Mouse (Mus musculus) embryonic facial prominence, embryonic 11.5 days (tissue): ENCODE measurements at regions not wholly inside any gene's neighbourhood (a gene's known extent, or its start where the extent isn't known, plus 50 kb on each side); places are given as distances from the start of the nearest gene placed in this dataset.
A peak's percentile ranks its signal among the peaks of the same experiment; 100 is the strongest.
"Not testable (repeated sequence)": the region's sequence is repeated elsewhere in the genome, so short reads cannot be mapped to it uniquely, and the experiment has no call there.

Experiments used
- ATAC-seq: fragments of 200-750 bp; cut with Nextera tagmentation; replicated peaks from 2 replicates; pipeline ENCODE4 v1.8.0; 2017; ENCODE audit warnings: low read depth; ENCODE audit not compliant: insufficient number of reproducible peaks, low FRiP score, low TSS enrichment
- DNase-seq: peaks from one replicate; pipeline ENCODE4 v3.0.0-alpha.2; 2015; ENCODE audit warnings: low spot score
- H3K27ac ChIP-seq: fragments of 300-500 bp; sonication (generic); replicated peaks from 2 replicates; pipeline ENCODE4 v1.5.1; 2014; ENCODE audit warnings: mild to moderate bottlenecking, low read depth, low read length, control low read depth
- H3K27me3 ChIP-seq: fragments of 300-500 bp; sonication (generic); 2 replicates; pipeline ENCODE4 v1.6.1; 2014; ENCODE audit warnings: mild to moderate bottlenecking, low read length, moderate library complexity, mixed read lengths; ENCODE audit not compliant: control insufficient read depth, insufficient read depth
- H3K36me3 ChIP-seq: fragments of 300-500 bp; sonication (generic); replicated peaks from 2 replicates; pipeline ENCODE4 v1.6.1; 2014; ENCODE audit warnings: low read depth, mild to moderate bottlenecking, low read length, moderate library complexity, mixed read lengths; ENCODE audit not compliant: control insufficient read depth, insufficient read depth
- H3K4me1 ChIP-seq: fragments of 300-500 bp; sonication (generic); 2 replicates; pipeline ENCODE4 v1.6.1; 2014; ENCODE audit warnings: low read length, mixed read lengths; ENCODE audit not compliant: control insufficient read depth, insufficient read depth
- H3K4me2 ChIP-seq: fragments of 300-500 bp; sonication (generic); 2 replicates; pipeline ENCODE4 v1.6.1; 2014; ENCODE audit warnings: low read depth, mild to moderate bottlenecking, control low read depth, low read length, moderate library complexity
- H3K4me3 ChIP-seq: fragments of 300-500 bp; sonication (generic); 2 replicates; pipeline ENCODE4 v1.5.1; 2014; ENCODE audit warnings: low read depth, low read length, control low read depth
- H3K9ac ChIP-seq: fragments of 300-500 bp; sonication (generic); replicated peaks from 2 replicates; pipeline ENCODE4 v1.6.1; 2014; ENCODE audit warnings: mild to moderate bottlenecking, control low read depth, low read length
- H3K9me3 ChIP-seq: fragments of 300-500 bp; sonication (generic); replicated peaks from 2 replicates; pipeline ENCODE4 v1.6.1; 2016; ENCODE audit warnings: mild to moderate bottlenecking, low read length, inconsistent platforms, mixed read lengths; ENCODE audit not compliant: control insufficient read depth
- WGBS: fragments of 180-500 bp; shearing (Covaris S2); extraction: QIAGEN DNeasy Blood & Tissue Kit; methylation state at CpG from one replicate; pipeline ENCODE4 v1.1.7; 2014; 5-methylcytosine and 5-hydroxymethylcytosine counted together

DNA sequence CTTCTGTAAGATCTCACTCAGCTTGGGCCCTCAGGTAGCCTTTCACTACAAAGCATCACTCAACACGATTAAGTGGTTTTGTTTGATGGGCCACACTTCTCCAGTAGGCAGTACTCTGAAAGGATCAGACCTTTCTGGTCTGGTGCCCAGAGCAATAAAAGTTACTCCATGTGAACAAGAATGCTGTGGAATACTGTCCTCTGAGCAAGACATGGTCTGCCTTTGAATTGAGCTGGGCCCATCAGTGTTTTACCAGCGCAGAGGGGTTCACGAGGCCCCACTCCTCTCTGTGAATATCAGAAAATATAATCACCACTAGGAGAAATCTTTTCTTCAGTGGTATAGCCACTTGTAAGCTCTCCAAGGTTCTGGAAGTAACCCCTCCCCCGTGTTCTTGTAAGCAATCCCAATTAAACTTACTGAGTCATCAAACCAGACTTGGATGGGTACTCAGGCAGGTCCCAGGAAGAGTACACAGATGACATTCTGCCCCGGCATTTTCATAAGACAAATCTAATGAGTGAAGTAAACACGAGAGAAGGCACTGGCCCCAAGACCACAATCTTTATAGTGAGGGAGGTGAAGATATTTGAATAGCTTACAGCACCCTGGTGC lies 292.0 kb downstream of the Gadd45g start:
- no peak overlapping the region for H3K9ac ChIP-seq
- DNase-seq (no peak), ATAC-seq (no peak)
- no peaks in the 10 kb centered on the region for H3K4me1 ChIP-seq
- H3K36me3 ChIP-seq = no peaks in the 10 kb centered on the region
- no peak overlapping the region for H3K4me2 ChIP-seq
- WGBS = 73% methylated on average over 6 of the region's 6 CpGs
- no peak overlapping the region for H3K4me3 ChIP-seq
- no peaks in the 10 kb centered on the region for H3K9me3 ChIP-seq
- no peaks in the 10 kb centered on the region for H3K27me3 ChIP-seq
- H3K27ac ChIP-seq = no peak overlapping the region

DNA sequence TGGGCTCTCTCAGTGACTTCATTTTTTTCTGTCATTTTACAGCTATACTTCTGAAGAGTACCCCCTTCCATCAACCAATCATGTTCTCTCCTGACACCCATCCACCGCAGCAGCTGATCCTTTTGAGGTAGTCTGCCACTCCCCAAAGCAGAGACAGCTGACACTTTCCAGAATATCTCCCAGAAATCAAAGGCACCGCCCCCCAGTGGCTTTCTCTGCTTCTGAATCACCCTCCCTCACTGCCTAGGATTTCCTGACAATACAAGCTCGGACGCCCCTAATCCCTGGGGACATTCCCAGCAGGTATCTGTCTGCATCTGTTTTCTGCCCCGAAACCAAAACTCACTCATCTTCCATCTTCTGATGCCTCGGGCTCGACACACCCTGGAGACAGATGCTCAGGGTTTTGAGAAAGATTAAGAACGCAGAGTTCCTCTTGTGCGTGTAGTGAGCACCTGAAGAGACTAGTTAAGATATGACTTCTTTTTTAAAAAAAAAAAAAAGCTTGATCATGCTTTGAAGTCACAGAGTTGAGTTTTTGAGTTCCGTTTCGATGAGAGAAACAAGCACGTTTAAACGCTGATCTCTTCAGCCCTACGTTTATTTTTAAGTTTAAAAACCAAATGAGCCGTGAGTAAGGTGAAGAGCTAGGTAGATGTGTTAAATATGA lies 292.8 kb downstream of the Gadd45g start:
- H3K9me3 ChIP-seq = no peaks in the 10 kb centered on the region
- ATAC-seq = no peak

DNA sequence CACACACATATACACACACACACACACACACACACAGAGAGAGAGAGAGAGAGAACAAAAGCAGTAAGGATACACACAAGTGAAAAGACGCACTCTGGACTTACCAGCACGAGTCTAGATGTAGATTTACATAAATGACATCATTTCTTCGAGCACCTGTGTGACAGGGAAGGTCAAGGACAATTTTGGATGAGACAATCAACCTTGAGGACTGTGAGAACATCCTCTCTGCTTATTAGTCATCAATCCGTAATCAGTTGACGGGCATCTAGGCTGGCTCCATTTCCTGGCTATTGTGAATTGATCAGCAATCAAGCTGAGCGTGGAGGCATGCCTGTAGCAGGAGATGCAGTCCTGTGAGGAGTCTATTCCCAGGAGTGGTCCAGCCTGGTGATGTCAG lies 293.7 kb downstream of the Gadd45g start:
- WGBS = 78% methylated on average over 6 of the region's 6 CpGs
- no peak for ATAC-seq

More for the DNA sequence above, 292.8 kb downstream of the Gadd45g start:
- Histone ChIP-seq H3K4me1 (no peaks in the 10 kb centered on the region), H3K36me3 (no peaks in the 10 kb centered on the region), H3K9ac (no peak overlapping the region), H3K4me2 (no peak overlapping the region), H3K27me3 (no peaks in the 10 kb centered on the region), H3K27ac (no peak overlapping the region), H3K4me3 (no peak overlapping the region)
- DNase-seq = peak; percentile 31
- 38% methylated on average over 15 of the region's 15 CpGs for WGBS

DNA sequence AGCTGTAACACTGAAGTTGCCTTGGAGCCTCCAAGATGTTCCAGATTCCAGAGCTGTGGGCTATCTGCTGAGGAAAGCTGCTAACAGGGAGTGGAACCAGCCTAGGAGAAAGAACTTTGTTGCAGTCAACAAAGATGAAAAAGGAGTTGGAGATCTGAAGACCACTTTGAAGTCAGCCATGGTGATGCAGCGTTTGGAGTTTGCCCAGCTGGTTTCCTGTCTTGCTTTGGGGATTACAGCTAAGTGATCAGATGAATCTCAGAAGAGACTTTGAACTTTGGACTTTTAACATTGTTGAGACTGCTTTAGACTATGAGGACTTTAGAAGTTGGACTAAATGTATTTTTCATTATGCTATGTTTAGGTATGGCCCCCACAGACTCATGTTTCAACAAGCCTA lies 297.6 kb downstream of the Gadd45g start:
- ATAC-seq, H3K9me3 ChIP-seq, H3K4me3 ChIP-seq, H3K36me3 ChIP-seq, DNase-seq, H3K9ac ChIP-seq, H3K27me3 ChIP-seq, H3K4me2 ChIP-seq, H3K4me1 ChIP-seq, H3K27ac ChIP-seq: not testable (repeated sequence)
- WGBS = 68% methylated on average over 1 of the region's 1 CpGs

More for the DNA sequence above, 293.7 kb downstream of the Gadd45g start:
- H3K27ac ChIP-seq = no peak overlapping the region
- H3K4me3 ChIP-seq = no peak overlapping the region
- no peaks in the 10 kb centered on the region for H3K27me3 ChIP-seq
- H3K9me3 ChIP-seq = no peaks in the 10 kb centered on the region
- DNase-seq = no peak
- H3K36me3 ChIP-seq = no peaks in the 10 kb centered on the region
- no peak overlapping the region for H3K4me2 ChIP-seq
- no peak overlapping the region for H3K9ac ChIP-seq
- H3K4me1 ChIP-seq = no peaks in the 10 kb centered on the region

DNA sequence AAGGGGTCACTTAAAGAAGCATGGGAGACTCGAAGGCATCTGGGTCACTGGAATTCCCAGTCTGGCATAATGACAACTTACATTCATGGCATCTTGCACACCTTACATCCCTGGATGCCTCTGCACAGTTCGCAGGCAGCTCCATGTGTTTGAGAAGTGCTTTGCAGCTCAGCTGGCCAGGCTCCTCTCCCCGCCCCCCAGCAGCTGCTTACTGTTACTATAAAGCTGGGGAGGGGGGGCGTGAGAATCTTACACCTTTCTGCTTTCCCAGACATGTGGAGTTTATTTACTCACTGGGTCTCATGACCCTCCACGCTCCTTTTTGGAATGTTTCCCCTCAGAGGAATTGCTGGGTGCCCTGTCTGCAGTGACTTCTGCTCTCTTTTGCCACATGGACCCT lies 299.4 kb downstream of the Gadd45g start:
- 77% methylated on average over 5 of the region's 5 CpGs for WGBS
- H3K4me2 ChIP-seq = no peak overlapping the region
- H3K4me1 ChIP-seq = no peaks in the 10 kb centered on the region
- H3K27ac ChIP-seq = no peak overlapping the region
- no peaks in the 10 kb centered on the region for H3K36me3 ChIP-seq
- ATAC-seq (no peak), DNase-seq (no peak)
- H3K9me3 ChIP-seq = no peaks in the 10 kb centered on the region
- H3K27me3 ChIP-seq = no peaks in the 10 kb centered on the region
- no peak overlapping the region for H3K9ac ChIP-seq
- no peak overlapping the region for H3K4me3 ChIP-seq

DNA sequence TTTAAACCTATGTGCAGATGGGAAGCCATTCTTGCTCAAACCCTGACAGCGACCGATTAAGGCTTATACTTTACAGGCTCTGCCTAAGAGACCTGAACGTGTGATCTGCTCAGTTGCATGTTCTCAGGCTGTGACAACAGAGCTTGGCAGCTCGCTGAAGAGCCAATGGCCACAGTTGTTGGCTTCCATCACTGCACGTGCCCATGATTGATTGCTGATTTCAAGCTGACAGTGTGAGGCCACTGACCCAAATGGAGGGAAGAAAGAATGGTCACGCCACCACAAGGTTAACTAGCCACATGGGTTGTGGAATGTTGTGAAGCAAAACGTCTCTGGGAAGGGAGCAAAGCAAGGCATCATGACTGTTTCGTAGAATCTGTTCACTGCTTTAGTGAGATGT lies 303.8 kb downstream of the Gadd45g start:
- Histone ChIP-seq H3K27ac (no peak overlapping the region), H3K27me3 (no peaks in the 10 kb centered on the region), H3K9ac (no peak overlapping the region), H3K4me2 (no peak overlapping the region), H3K4me3 (no peak overlapping the region), H3K4me1 (no peaks in the 10 kb centered on the region), H3K36me3 (no peaks in the 10 kb centered on the region), H3K9me3 (no peaks in the 10 kb centered on the region)
- 85% methylated on average over 8 of the region's 8 CpGs for WGBS
- ATAC-seq (no peak), DNase-seq (no peak)

DNA sequence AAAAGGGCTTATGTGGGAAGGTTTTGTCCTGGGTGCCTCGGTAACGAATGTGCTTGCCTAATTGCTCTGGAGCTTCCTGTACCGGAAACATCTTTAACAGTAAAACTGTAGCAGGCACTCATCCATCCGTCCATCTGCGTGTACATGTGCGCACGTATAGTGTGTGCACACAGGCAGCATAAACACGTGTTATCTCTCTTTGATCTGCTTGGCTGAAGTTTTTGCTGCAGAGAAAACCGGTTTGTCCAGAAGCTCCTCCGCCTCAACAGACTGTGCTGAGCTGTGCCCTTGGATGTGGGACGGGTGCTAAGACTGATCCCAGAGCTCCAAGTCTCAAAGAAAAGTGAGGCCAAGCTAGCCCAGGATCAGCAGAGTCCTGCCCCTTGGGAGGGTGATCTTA lies 305.3 kb downstream of the Gadd45g start:
- WGBS = 71% methylated on average over 11 of the region's 11 CpGs
- ATAC-seq (peak; percentile 34; the same call in 1 of the 2 replicates), DNase-seq (peak; percentile 38)
- Histone ChIP-seq H3K4me3 (no peak overlapping the region), H3K27ac (no peak overlapping the region), H3K36me3 (no peaks in the 10 kb centered on the region), H3K4me2 (no peak overlapping the region), H3K9me3 (no peaks in the 10 kb centered on the region), H3K9ac (no peak overlapping the region), H3K4me1 (no peaks in the 10 kb centered on the region), H3K27me3 (no peaks in the 10 kb centered on the region)

DNA sequence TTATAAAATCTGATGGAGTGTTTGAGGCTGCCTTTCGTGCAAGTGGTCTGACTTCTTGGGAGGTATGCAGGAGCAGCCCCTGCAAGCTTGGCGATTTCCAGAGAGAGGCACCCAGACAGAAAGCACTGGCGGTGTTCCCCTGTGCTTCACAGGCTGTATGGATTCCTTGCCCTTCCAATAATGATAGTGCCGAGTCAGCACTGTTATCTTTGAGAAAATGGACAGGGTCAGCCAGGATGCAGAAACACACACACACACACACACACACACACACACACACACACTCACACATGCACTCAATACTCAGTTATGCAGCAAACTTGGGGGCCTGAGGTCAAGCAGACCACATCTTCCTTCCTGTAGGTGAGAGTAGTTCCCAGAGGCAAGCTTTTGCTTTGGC lies 305.7 kb downstream of the Gadd45g start:
- Histone ChIP-seq H3K9ac (no peak overlapping the region), H3K27me3 (no peaks in the 10 kb centered on the region), H3K36me3 (no peaks in the 10 kb centered on the region), H3K9me3 (no peaks in the 10 kb centered on the region), H3K4me3 (no peak overlapping the region), H3K4me1 (no peaks in the 10 kb centered on the region), H3K27ac (no peak overlapping the region), H3K4me2 (no peak overlapping the region)
- ATAC-seq (no peak), DNase-seq (no peak)
- 58% methylated on average over 4 of the region's 4 CpGs for WGBS
